Mouse (Mus musculus): ENCODE results near the gene Bloc1s1. TPM values are rescaled to one million over a fixed set of nuclear protein-coding genes. Genes with fewer than 3 reads are reported as not detected.
A peak's percentile ranks its signal among the peaks of the same experiment; 100 is the strongest.

Gene Bloc1s1
- total RNA-seq, 1 experiment: 90.0 TPM

- Histone ChIP-seq H3K4me3 (ENCODE audit: insufficient read depth in 1 of 2, low read depth in 1 of 2, low read length in 2 of 2, poor library complexity in 1 of 2, severe bottlenecking in 1 of 2) (no peak overlapping the region), H3K9ac (ENCODE audit: insufficient read depth, low read depth, low read length, poor library complexity, severe bottlenecking) (no peak overlapping the region), H3K36me3 (ENCODE audit: control insufficient read depth, insufficient read depth, low read length, poor library complexity, severe bottlenecking) (no peaks in the 10 kb centered on the region), H3K4me1 (ENCODE audit: control insufficient read depth in 2 of 2, insufficient read depth in 2 of 2, low read length in 2 of 2, poor library complexity in 1 of 2) (peaks cover 0 to 2% of the 10 kb centered on the region in 2 experiments; a peak in 1 of 4 replicates), H3K27ac (ENCODE audit: insufficient read depth, low read depth, low read length, poor library complexity, severe bottlenecking) (no peak overlapping the region), H3K9me3 (ENCODE audit: control insufficient read depth, insufficient read depth, low read depth, low read length) (no peaks in the 10 kb centered on the region)
- no peak for DNase-seq (ENCODE audit: low read depth, low spot score)
- in situ Hi-C loops (cut with MboI; ENCODE audit: low sequenced_read_pairs in 2 of 2, unreplicated experiment in 2 of 2): no loop called here
- no peak for TF ChIP-seq ZC3H11A (IDR thresholded peaks at IDR 0.05; ENCODE audit: borderline replicate concordance, low read depth, low read length)
These were observed 11.4 kb upstream of the Bloc1s1 start for GRCm38 (mm10) chr10:128934997-128935787.

DNA sequence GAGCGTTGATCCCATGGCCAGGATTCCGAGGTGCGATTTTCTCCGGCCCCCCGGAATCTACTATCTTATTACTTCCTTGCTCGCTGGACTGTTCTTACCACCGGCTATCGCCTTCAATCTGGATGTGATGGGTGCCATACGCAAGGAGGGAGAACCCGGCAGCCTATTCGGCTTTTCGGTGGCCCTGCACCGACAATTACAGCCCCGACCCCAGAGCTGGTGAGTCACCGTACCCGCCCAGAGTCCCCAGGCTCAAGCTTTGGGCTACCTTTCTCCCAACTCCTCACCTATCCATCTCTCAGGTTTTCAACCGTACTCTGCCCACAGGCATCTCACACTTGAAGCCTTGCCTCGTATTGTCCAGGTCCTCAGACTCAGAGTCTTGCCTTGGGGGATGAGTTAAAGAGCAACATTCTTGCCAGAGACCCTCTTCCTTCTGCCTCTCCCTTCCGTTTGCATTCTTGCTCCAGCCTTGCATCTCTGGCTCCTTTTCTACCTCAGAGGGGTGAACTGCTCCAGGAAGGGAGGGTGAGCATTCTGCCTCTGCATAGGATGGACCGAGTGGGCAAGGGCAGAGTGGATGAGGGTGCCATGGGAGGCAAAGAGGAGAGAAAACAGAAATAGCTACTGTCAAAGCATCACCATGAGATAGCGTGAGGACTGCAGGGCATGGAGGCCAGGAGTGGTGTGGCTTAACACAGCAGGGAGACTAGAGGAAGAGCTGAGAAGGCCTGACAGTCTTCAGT is 10.3 kb upstream of the Bloc1s1 start:
- H3K9ac ChIP-seq (ENCODE audit: insufficient read depth, low read depth, low read length, poor library complexity, severe bottlenecking): peak overlapping the region; percentile 46
- DNase-seq (ENCODE audit: low read depth, low spot score): no peak

GRCm38 (mm10) chr10:128933574-128933973 is 9.7 kb upstream of the Bloc1s1 start, which contains the start of gene Itga7:
Gene Itga7, plus strand, starts transcription at chr10:128933818.
- TF ChIP-seq CHD2 (IDR thresholded peaks at IDR 0.05; ENCODE audit: low read depth, low read length) (no peak), HCFC1 (IDR thresholded peaks at IDR 0.05; ENCODE audit: borderline replicate concordance, insufficient read depth, low read length) (no peak), ZNF384 (IDR thresholded peaks at IDR 0.05; ENCODE audit: low read depth, low read length) (no peak), MAFK (IDR thresholded peaks at IDR 0.05; ENCODE audit: insufficient read depth, low read depth, low read length) (no peak), ZC3H11A (IDR thresholded peaks at IDR 0.05; ENCODE audit: borderline replicate concordance, low read depth, low read length) (no peak)
- Histone ChIP-seq H3K9ac (ENCODE audit: insufficient read depth, low read depth, low read length, poor library complexity, severe bottlenecking) (peak within 1 kb of the TSS; percentile 46), H3K9me3 (ENCODE audit: control insufficient read depth, insufficient read depth, low read depth, low read length) (no peaks in the 10 kb centered on the region), H3K27ac (ENCODE audit: insufficient read depth, low read depth, low read length, poor library complexity, severe bottlenecking) (no peak within 1 kb of the TSS), H3K4me3 (ENCODE audit: insufficient read depth in 1 of 2, low read depth in 1 of 2, low read length in 2 of 2, poor library complexity in 1 of 2, severe bottlenecking in 1 of 2) (peak within 1 kb of the TSS; percentile 63 to 78), H3K4me1 (ENCODE audit: control insufficient read depth in 2 of 2, insufficient read depth in 2 of 2, low read length in 2 of 2, poor library complexity in 1 of 2) (peaks cover 0 to 2% of the 10 kb centered on the region in 2 experiments; a peak in 1 of 4 replicates), H3K36me3 (ENCODE audit: control insufficient read depth, insufficient read depth, low read length, poor library complexity, severe bottlenecking) (no peaks in the 10 kb centered on the region)
- peak; percentile 62 for DNase-seq (ENCODE audit: low read depth, low spot score)
- in situ Hi-C loops (cut with MboI; ENCODE audit: low sequenced_read_pairs in 2 of 2, unreplicated experiment in 2 of 2): no loop called here

More for the DNA sequence above, 10.3 kb upstream of the Bloc1s1 start:
- H3K9me3 ChIP-seq (ENCODE audit: control insufficient read depth, insufficient read depth, low read depth, low read length): no peaks in the 10 kb centered on the region
- peaks cover 0 to 2% of the 10 kb centered on the region in 2 experiments; a peak in 1 of 4 replicates for H3K4me1 ChIP-seq (ENCODE audit: control insufficient read depth in 2 of 2, insufficient read depth in 2 of 2, low read length in 2 of 2, poor library complexity in 1 of 2)
- no peaks in the 10 kb centered on the region for H3K36me3 ChIP-seq (ENCODE audit: control insufficient read depth, insufficient read depth, low read length, poor library complexity, severe bottlenecking)
- H3K4me3 ChIP-seq (ENCODE audit: insufficient read depth in 1 of 2, low read depth in 1 of 2, low read length in 2 of 2, poor library complexity in 1 of 2, severe bottlenecking in 1 of 2): peak overlapping the region; percentile 63 to 78
- TF ChIP-seq ZNF384 (IDR thresholded peaks at IDR 0.05; ENCODE audit: low read depth, low read length): no peak
- TF ChIP-seq CHD2 (IDR thresholded peaks at IDR 0.05; ENCODE audit: low read depth, low read length): no peak
- no peak for TF ChIP-seq ZC3H11A (IDR thresholded peaks at IDR 0.05; ENCODE audit: borderline replicate concordance, low read depth, low read length)
- TF ChIP-seq MAFK (IDR thresholded peaks at IDR 0.05; ENCODE audit: insufficient read depth, low read depth, low read length): no peak
- no peak for TF ChIP-seq HCFC1 (IDR thresholded peaks at IDR 0.05; ENCODE audit: borderline replicate concordance, insufficient read depth, low read length)
- in situ Hi-C loops (cut with MboI; ENCODE audit: low sequenced_read_pairs in 2 of 2, unreplicated experiment in 2 of 2): no loop called here
- no peak overlapping the region for H3K27ac ChIP-seq (ENCODE audit: insufficient read depth, low read depth, low read length, poor library complexity, severe bottlenecking)

GRCm38 (mm10) chr10:128931441-128931840 is 7.6 kb upstream of the Bloc1s1 start:
- H3K4me3 ChIP-seq (ENCODE audit: insufficient read depth in 1 of 2, low read depth in 1 of 2, low read length in 2 of 2, poor library complexity in 1 of 2, severe bottlenecking in 1 of 2): no peak overlapping the region
- no peak for TF ChIP-seq ZNF384 (IDR thresholded peaks at IDR 0.05; ENCODE audit: low read depth, low read length)
- no peak for TF ChIP-seq MAFK (IDR thresholded peaks at IDR 0.05; ENCODE audit: insufficient read depth, low read depth, low read length)
- no peak for TF ChIP-seq HCFC1 (IDR thresholded peaks at IDR 0.05; ENCODE audit: borderline replicate concordance, insufficient read depth, low read length)
- TF ChIP-seq ZC3H11A (IDR thresholded peaks at IDR 0.05; ENCODE audit: borderline replicate concordance, low read depth, low read length): no peak
- no peak for TF ChIP-seq CHD2 (IDR thresholded peaks at IDR 0.05; ENCODE audit: low read depth, low read length)
- H3K9ac ChIP-seq (ENCODE audit: insufficient read depth, low read depth, low read length, poor library complexity, severe bottlenecking): no peak overlapping the region
- H3K9me3 ChIP-seq (ENCODE audit: control insufficient read depth, insufficient read depth, low read depth, low read length): no peaks in the 10 kb centered on the region
- DNase-seq (ENCODE audit: low read depth, low spot score): no peak
- no peaks in the 10 kb centered on the region for H3K36me3 ChIP-seq (ENCODE audit: control insufficient read depth, insufficient read depth, low read length, poor library complexity, severe bottlenecking)
- H3K27ac ChIP-seq (ENCODE audit: insufficient read depth, low read depth, low read length, poor library complexity, severe bottlenecking): no peak overlapping the region
- peaks cover 0 to 2% of the 10 kb centered on the region in 2 experiments; a peak in 1 of 4 replicates for H3K4me1 ChIP-seq (ENCODE audit: control insufficient read depth in 2 of 2, insufficient read depth in 2 of 2, low read length in 2 of 2, poor library complexity in 1 of 2)
- in situ Hi-C loops (cut with MboI; ENCODE audit: low sequenced_read_pairs in 2 of 2, unreplicated experiment in 2 of 2): no loop called here

Measured in ES-E14 (cell line).